Mouse (Mus musculus) limb, embryonic 10.5 days (tissue): ENCODE results near the gene Ganab. TPM values are rescaled to one million over a fixed set of nuclear protein-coding genes. Genes with fewer than 3 reads are reported as not detected.
A peak's percentile ranks its signal among the peaks of the same experiment; 100 is the strongest.
"Not testable (repeated sequence)": the region's sequence is repeated elsewhere in the genome, so short reads cannot be mapped to it uniquely, and the experiment has no call there.

Source experiments
- DNase-seq: peaks from one replicate; pipeline ENCODE4 v3.0.0-alpha.2; 2017; ENCODE audit warnings: low spot score
- H3K27ac ChIP-seq: fragments of 300-500 bp; sonication (generic); 2 replicates; pipeline ENCODE4 v1.5.1; 2016; ENCODE audit warnings: mild to moderate bottlenecking
- H3K27me3 ChIP-seq: fragments of 300-500 bp; sonication (generic); 2 replicates; pipeline ENCODE4 v1.6.1; 2016; ENCODE audit warnings: low read depth, mild to moderate bottlenecking; ENCODE audit not compliant: poor library complexity, severe bottlenecking
- H3K36me3 ChIP-seq: fragments of 300-500 bp; sonication (generic); 2 replicates; pipeline ENCODE4 v1.6.1; 2016; ENCODE audit warnings: mild to moderate bottlenecking, moderate library complexity
- H3K4me1 ChIP-seq: fragments of 300-500 bp; sonication (generic); 2 replicates; pipeline ENCODE4 v1.6.1; 2016
- H3K4me3 ChIP-seq: fragments of 300-500 bp; sonication (generic); 2 replicates; pipeline ENCODE4 v1.5.1; 2016; ENCODE audit warnings: mild to moderate bottlenecking, moderate library complexity
- H3K9me3 ChIP-seq: fragments of 300-500 bp; sonication (generic); replicated peaks from 2 replicates; pipeline ENCODE4 v1.6.1; 2016; ENCODE audit warnings: mild to moderate bottlenecking
- WGBS: fragments of 180-500 bp; shearing (Covaris S2); methylation state at CpG from one replicate; pipeline ENCODE4 v1.1.7; 2016; 5-methylcytosine and 5-hydroxymethylcytosine counted together
- polyA plus RNA-seq: library from polyadenylated mRNA; unstranded; fragments of >200 nt; fragmentation: Nextera tagmentation; extraction: Ambion mirVana; gene quantifications from 2 replicates; pipeline ENCODE4 v1.2.1, GENCODE M21; 2016

Ganab gene
- polyA plus RNA-seq, 1 experiment from 2014 or later: 129 TPM

GRCm38 (mm10) chr19:8896231-8896630 lies 1.6 kb upstream of the Ganab start:
- WGBS: 91% methylated on average over 5 of the region's 5 CpGs
- not testable (repeated sequence) for H3K27me3 ChIP-seq, H3K27ac ChIP-seq, H3K9me3 ChIP-seq, DNase-seq, H3K4me3 ChIP-seq
- Histone ChIP-seq H3K36me3 (peaks cover 51% of the 10 kb centered on the region), H3K4me1 (peaks cover 33% of the 10 kb centered on the region)

GRCm38 (mm10) chr19:8897211-8897864 lies 533 bp upstream of the Ganab start:
- WGBS: 27% methylated on average over 21 of the region's 21 CpGs
- Histone ChIP-seq H3K27ac (peak overlapping the region; percentile 94), H3K4me3 (peak overlapping the region; percentile 90), H3K36me3 (peaks cover 57% of the 10 kb centered on the region), H3K4me1 (peaks cover 33% of the 10 kb centered on the region)
- peak; percentile 49 for DNase-seq
- not testable (repeated sequence) for H3K27me3 ChIP-seq, H3K9me3 ChIP-seq

GRCm38 (mm10) chr19:8898576-8898975 lies 705 bp downstream of the Ganab start:
- Histone ChIP-seq H3K4me1 (peaks cover 31% of the 10 kb centered on the region), H3K27me3 (no peaks in the 10 kb centered on the region), H3K27ac (peak overlapping the region; percentile 94), H3K36me3 (peaks cover 67% of the 10 kb centered on the region), H3K9me3 (no peaks in the 10 kb centered on the region), H3K4me3 (peak overlapping the region; percentile 90)
- WGBS: 16% methylated on average over 13 of the region's 13 CpGs
- DNase-seq: no peak

- WGBS: 69% methylated on average over 3 of the region's 3 CpGs
- no peaks in the 10 kb centered on the region for H3K9me3 ChIP-seq
- H3K4me1 ChIP-seq: peaks cover 27% of the 10 kb centered on the region
- peaks cover 72% of the 10 kb centered on the region for H3K36me3 ChIP-seq
- H3K27me3 ChIP-seq: no peaks in the 10 kb centered on the region
- DNase-seq: no peak
- peak overlapping the region; percentile 90 for H3K4me3 ChIP-seq
- H3K27ac ChIP-seq: 0 out of 2 replicates have a peak overlapping the region, but pooled peaks have one; percentile 94
These were observed 1.2 kb downstream of the Ganab start for GRCm38 (mm10) chr19:8899079-8899478.

- 96% methylated on average over 5 of the region's 5 CpGs for WGBS
- no peak for DNase-seq
- Histone ChIP-seq H3K27me3 (no peaks in the 10 kb centered on the region), H3K27ac (no peak overlapping the region), H3K36me3 (peaks cover 83% of the 10 kb centered on the region), H3K4me1 (peaks cover 10% of the 10 kb centered on the region), H3K9me3 (no peaks in the 10 kb centered on the region), H3K4me3 (no peak overlapping the region)
These were observed 5.5 kb downstream of the Ganab start for GRCm38 (mm10) chr19:8903412-8903811.

- Histone ChIP-seq H3K27ac (no peak overlapping the region), H3K4me3 (no peak overlapping the region), H3K9me3 (no peaks in the 10 kb centered on the region), H3K36me3 (peaks cover 99% of the 10 kb centered on the region), H3K4me1 (no peaks in the 10 kb centered on the region), H3K27me3 (no peaks in the 10 kb centered on the region)
- no peak for DNase-seq
- 92% methylated on average over 6 of the region's 6 CpGs for WGBS
These were observed 10.7 kb downstream of the Ganab start for GRCm38 (mm10) chr19:8908531-8908930.

- H3K4me3 ChIP-seq: no peak overlapping the region
- no peak overlapping the region for H3K27ac ChIP-seq
- 96% methylated on average over 5 of the region's 5 CpGs for WGBS
- H3K36me3 ChIP-seq: peaks cover 100% of the 10 kb centered on the region
- DNase-seq: no peak
- H3K9me3 ChIP-seq: no peaks in the 10 kb centered on the region
- H3K27me3 ChIP-seq: no peaks in the 10 kb centered on the region
- no peaks in the 10 kb centered on the region for H3K4me1 ChIP-seq
These were observed 13.9 kb downstream of the Ganab start for GRCm38 (mm10) chr19:8911810-8912209.

- Histone ChIP-seq H3K36me3 (peaks cover 84% of the 10 kb centered on the region), H3K4me3 (no peak overlapping the region), H3K9me3 (no peaks in the 10 kb centered on the region), H3K27me3 (no peaks in the 10 kb centered on the region), H3K4me1 (no peaks in the 10 kb centered on the region), H3K27ac (no peak overlapping the region)
- no peak for DNase-seq
- WGBS: 98% methylated on average over 3 of the region's 3 CpGs
These were observed 16.3 kb downstream of the Ganab start for GRCm38 (mm10) chr19:8914212-8914611.

- Histone ChIP-seq H3K27me3 (no peaks in the 10 kb centered on the region), H3K36me3 (peaks cover 50% of the 10 kb centered on the region), H3K27ac (no peak overlapping the region), H3K4me1 (peaks cover 16% of the 10 kb centered on the region), H3K4me3 (no peak overlapping the region), H3K9me3 (no peaks in the 10 kb centered on the region)
- 91% methylated on average over 3 of the region's 3 CpGs for WGBS
- DNase-seq: no peak
These were observed 21.1 kb downstream of the Ganab start for GRCm38 (mm10) chr19:8919000-8919399.

GRCm38 (mm10) chr19:8919684-8920072 lies 21.8 kb downstream of the Ganab start:
- WGBS: 72% methylated on average over 6 of the region's 6 CpGs
- H3K36me3 ChIP-seq: peaks cover 49% of the 10 kb centered on the region
- DNase-seq: no peak
- peak overlapping the region; percentile 90 for H3K27ac ChIP-seq
- peak overlapping the region; percentile 85 for H3K4me3 ChIP-seq
- no peaks in the 10 kb centered on the region for H3K9me3 ChIP-seq
- no peaks in the 10 kb centered on the region for H3K27me3 ChIP-seq
- peaks cover 16% of the 10 kb centered on the region for H3K4me1 ChIP-seq

GRCm38 (mm10) chr19:8920073-8920736 lies 22.3 kb downstream of the Ganab start, which contains the start of gene B3gat3:
Gene B3gat3, plus strand, starts transcription at chr19:8920374.
- peak; percentile 98 for DNase-seq
- no peaks in the 10 kb centered on the region for H3K27me3 ChIP-seq
- peak within 1 kb of the TSS; percentile 85 for H3K4me3 ChIP-seq
- 3% methylated on average over 50 of the region's 50 CpGs for WGBS
- no peaks in the 10 kb centered on the region for H3K9me3 ChIP-seq
- peaks cover 45% of the 10 kb centered on the region for H3K36me3 ChIP-seq
- H3K27ac ChIP-seq: peak within 1 kb of the TSS; percentile 90
- peaks cover 16% of the 10 kb centered on the region for H3K4me1 ChIP-seq

GRCm38 (mm10) chr19:8920836-8921291 lies 23.0 kb downstream of the Ganab start:
- peak overlapping the region; percentile 85 for H3K4me3 ChIP-seq
- DNase-seq: peak; percentile 46
- no peaks in the 10 kb centered on the region for H3K9me3 ChIP-seq
- peaks cover 16% of the 10 kb centered on the region for H3K4me1 ChIP-seq
- H3K27ac ChIP-seq: peak overlapping the region; percentile 90
- peaks cover 45% of the 10 kb centered on the region for H3K36me3 ChIP-seq
- 3% methylated on average over 6 of the region's 6 CpGs for WGBS
- H3K27me3 ChIP-seq: no peaks in the 10 kb centered on the region

GRCm38 (mm10) chr19:8921741-8922140 lies 23.9 kb downstream of the Ganab start:
- H3K27me3 ChIP-seq: no peaks in the 10 kb centered on the region
- H3K4me1 ChIP-seq: peaks cover 16% of the 10 kb centered on the region
- peaks cover 45% of the 10 kb centered on the region for H3K36me3 ChIP-seq
- WGBS: 75% methylated on average over 9 of the region's 9 CpGs
- DNase-seq: no peak
- H3K9me3 ChIP-seq: no peaks in the 10 kb centered on the region
- H3K4me3 ChIP-seq: peak overlapping the region; percentile 85
- no peak overlapping the region for H3K27ac ChIP-seq
